Comparison of ENCODE assay signal across 8 mouse cellular contexts in the genomic region with DNA sequence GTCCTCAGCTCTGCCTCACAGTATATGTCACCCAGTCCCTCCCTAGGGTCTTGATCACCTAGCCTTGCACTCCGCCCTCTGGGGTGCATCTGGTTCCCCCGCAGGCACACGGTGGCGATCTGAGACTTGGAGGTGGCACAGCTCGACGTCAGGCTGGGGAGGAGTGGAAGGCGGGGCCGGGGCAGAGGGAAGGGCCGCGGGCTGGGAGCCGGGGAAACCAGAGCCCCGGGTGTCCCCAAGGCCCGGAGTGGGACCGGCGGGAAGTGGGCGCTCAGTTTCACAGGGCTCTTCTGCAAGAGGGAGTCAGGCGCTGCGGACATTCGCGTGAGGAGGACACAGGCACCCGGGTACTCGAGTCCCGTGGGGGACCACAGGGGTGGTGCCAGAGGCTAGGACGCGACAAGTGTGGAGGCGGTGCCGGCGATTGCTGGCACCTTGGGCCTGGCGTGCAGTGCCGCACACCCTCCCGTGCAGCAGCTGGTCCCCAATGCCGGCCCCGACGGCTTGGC. TPM values are rescaled to one million over a fixed set of nuclear protein-coding genes. Genes with fewer than 3 reads are reported as not detected.
DNase-seq lines count a peak whose midpoint lies in the region; ATAC-seq lines count a peak whose summit lies in the region.

No protein-coding gene starts in this region.

- H3K36me3 ChIP-seq in hindbrain, embryonic 13.5 days: no peaks in the 10 kb centered on the region
- no peaks in the 10 kb centered on the region for H3K36me3 ChIP-seq in limb, embryonic 15.5 days
- H3K36me3 ChIP-seq in midbrain, embryonic 14.5 days (ENCODE audit: control insufficient read depth, insufficient read depth, low read length): no peaks in the 10 kb centered on the region

- peak overlapping the region; percentile 23 for H3K4me3 ChIP-seq in hindbrain, embryonic 13.5 days
- H3K4me3 ChIP-seq in limb, embryonic 15.5 days: peak overlapping the region; percentile 28
- H3K4me3 ChIP-seq in midbrain, embryonic 14.5 days (replicated peaks; ENCODE audit: low read depth, low read length): no peak overlapping the region

- ATAC-seq in hindbrain, embryonic 13.5 days (ENCODE audit: low FRiP score): no peak
- ATAC-seq in limb, embryonic 15.5 days (ENCODE audit: insufficient number of reproducible peaks, low FRiP score, low TSS enrichment, low read depth): no peak
- no peak for ATAC-seq in midbrain, embryonic 14.5 days (ENCODE audit: low FRiP score, low TSS enrichment)

- 0 out of 2 replicates have a peak overlapping the region, but pooled peaks have one; percentile 26 for H3K9ac ChIP-seq in hindbrain, embryonic 13.5 days
- H3K9ac ChIP-seq in limb, embryonic 15.5 days: no peak overlapping the region
- no peak overlapping the region for H3K9ac ChIP-seq in midbrain, embryonic 14.5 days (replicated peaks; ENCODE audit: low read length)

- 6% methylated on average over 34 of the region's 34 CpGs for WGBS in hindbrain, embryonic 13.5 days
- WGBS in limb, embryonic 15.5 days: 7% methylated on average over 34 of the region's 34 CpGs
- 8% methylated on average over 34 of the region's 34 CpGs for WGBS in midbrain, embryonic 14.5 days

- H3K9me3 ChIP-seq in hindbrain, embryonic 13.5 days: no peaks in the 10 kb centered on the region
- H3K9me3 ChIP-seq in limb, embryonic 15.5 days: no peaks in the 10 kb centered on the region
- no peaks in the 10 kb centered on the region for H3K9me3 ChIP-seq in midbrain, embryonic 14.5 days (ENCODE audit: control insufficient read depth, low read length)

- peaks cover 74% of the 10 kb centered on the region for H3K27me3 ChIP-seq in hindbrain, embryonic 13.5 days
- peaks cover 31% of the 10 kb centered on the region for H3K27me3 ChIP-seq in limb, embryonic 15.5 days
- H3K27me3 ChIP-seq in midbrain, embryonic 14.5 days (ENCODE audit: control insufficient read depth, insufficient read depth, low read length): peaks cover 19% of the 10 kb centered on the region

- peak overlapping the region; percentile 43 for H3K4me2 ChIP-seq in hindbrain, embryonic 13.5 days
- H3K4me2 ChIP-seq in limb, embryonic 15.5 days: peak overlapping the region; percentile 46
- peak overlapping the region; percentile 32; the same call in 1 of the 2 replicates for H3K4me2 ChIP-seq in midbrain, embryonic 14.5 days (ENCODE audit: low read length)

- H3K27ac ChIP-seq in hindbrain, embryonic 13.5 days: no peak overlapping the region
- H3K27ac ChIP-seq in limb, embryonic 15.5 days: no peak overlapping the region
- no peak overlapping the region for H3K27ac ChIP-seq in midbrain, embryonic 14.5 days (replicated peaks; ENCODE audit: low read depth, low read length)

- peak; percentile 72 for DNase-seq in CD4-positive, CD25-positive, alpha-beta regulatory T cell, adult 2 months (ENCODE audit: low read depth, low spot score)
- DNase-seq in adrenal gland, postnatal 10 days: peak; percentile 87
- peak; percentile 84 for DNase-seq in gastrocnemius, adult 18-20 months (ENCODE audit: low spot score)
- DNase-seq in midbrain, embryonic 14.5 days: no peak
- peak; percentile 54 for DNase-seq in thymus, postnatal 0 days (ENCODE audit: low spot score)
- DNase-seq in left cerebral cortex, adult 8-10 months (ENCODE audit: low spot score in 2 of 2): no peak

- peaks cover 12% of the 10 kb centered on the region for H3K4me1 ChIP-seq in hindbrain, embryonic 13.5 days (replicated peaks)
- peaks cover 28% of the 10 kb centered on the region for H3K4me1 ChIP-seq in limb, embryonic 15.5 days
- no peaks in the 10 kb centered on the region for H3K4me1 ChIP-seq in midbrain, embryonic 14.5 days (ENCODE audit: control insufficient read depth, insufficient read depth, low read length)

RNA-seq across cellular contexts. Expression of a gene that starts 18.4 kb away (rescaled TPM):
- total RNA-seq in adrenal gland, postnatal 10 days (2021): 10 to 100 TPM; 22.7 to 31.5 TPM
- total RNA-seq in gastrocnemius, adult 18-20 months (2021): 10 to 100 TPM; 45.0 to 52.4 TPM
- 17.6 and 18.8 TPM in 2 replicates for polyA plus RNA-seq in hindbrain, embryonic 13.5 days (2015; fragmentation: Nextera tagmentation; extraction: Ambion mirVana)
- 6.1 and 6.4 TPM in 2 replicates for polyA plus RNA-seq in limb, embryonic 15.5 days (2015; fragmentation: Nextera tagmentation; extraction: Ambion mirVana)
- 28.4 and 32.3 TPM in 2 replicates for polyA plus RNA-seq in midbrain, embryonic 14.5 days (2014; fragmentation: Nextera tagmentation; extraction: Ambion mirVana)
- 0.95 and 1.0 TPM in 2 replicates for polyA plus RNA-seq in thymus, postnatal 0 days (2015; fragmentation: Nextera tagmentation; extraction: Ambion mirVana)
- 10 to 100 TPM; 91.9 to 94.8 (median 93.7) TPM for total RNA-seq in left cerebral cortex, adult 8-10 months (2022)

RNA-seq across cellular contexts. Expression of a gene that starts 34.2 kb away (rescaled TPM):
- total RNA-seq in adrenal gland, postnatal 10 days (2021): 100 to 1,000 TPM; 155 to 160 TPM
- total RNA-seq in gastrocnemius, adult 18-20 months (2021): 100 to 1,000 TPM; 128 to 140 TPM
- polyA plus RNA-seq in hindbrain, embryonic 13.5 days (2015; fragmentation: Nextera tagmentation; extraction: Ambion mirVana): 221 and 223 TPM in 2 replicates
- 298 and 326 TPM in 2 replicates for polyA plus RNA-seq in limb, embryonic 15.5 days (2015; fragmentation: Nextera tagmentation; extraction: Ambion mirVana)
- 213 and 223 TPM in 2 replicates for polyA plus RNA-seq in midbrain, embryonic 14.5 days (2014; fragmentation: Nextera tagmentation; extraction: Ambion mirVana)
- polyA plus RNA-seq in thymus, postnatal 0 days (2015; fragmentation: Nextera tagmentation; extraction: Ambion mirVana): 281 and 307 TPM in 2 replicates
- total RNA-seq in left cerebral cortex, adult 8-10 months (2022): 100 to 1,000 TPM; 116 to 150 (median 135) TPM

RNA-seq across cellular contexts. Expression of a gene that starts 52.9 kb away (rescaled TPM):
- total RNA-seq in adrenal gland, postnatal 10 days (2021): 10 to 100 TPM; 12.5 to 18.6 TPM
- total RNA-seq in gastrocnemius, adult 18-20 months (2021): 1 to 10 TPM; 5.0 to 6.1 TPM
- 12.4 and 12.8 TPM in 2 replicates for polyA plus RNA-seq in hindbrain, embryonic 13.5 days (2015; fragmentation: Nextera tagmentation; extraction: Ambion mirVana)
- 13.1 and 13.2 TPM in 2 replicates for polyA plus RNA-seq in limb, embryonic 15.5 days (2015; fragmentation: Nextera tagmentation; extraction: Ambion mirVana)
- 7.4 and 8.5 TPM in 2 replicates for polyA plus RNA-seq in midbrain, embryonic 14.5 days (2014; fragmentation: Nextera tagmentation; extraction: Ambion mirVana)
- polyA plus RNA-seq in thymus, postnatal 0 days (2015; fragmentation: Nextera tagmentation; extraction: Ambion mirVana): 13.8 and 14.0 TPM in 2 replicates
- total RNA-seq in left cerebral cortex, adult 8-10 months (2022): 10 to 100 TPM; 11.1 to 14.5 (median 13.3) TPM

RNA-seq across cellular contexts. Expression of a gene that starts 55.2 kb away (rescaled TPM):
- 10 to 100 TPM; 39.4 to 45.8 TPM for total RNA-seq in adrenal gland, postnatal 10 days (2021)
- 10 to 100 TPM; 50.8 to 51.5 TPM for total RNA-seq in gastrocnemius, adult 18-20 months (2021)
- 61.8 and 64.7 TPM in 2 replicates for polyA plus RNA-seq in hindbrain, embryonic 13.5 days (2015; fragmentation: Nextera tagmentation; extraction: Ambion mirVana)
- 77.7 and 78.6 TPM in 2 replicates for polyA plus RNA-seq in limb, embryonic 15.5 days (2015; fragmentation: Nextera tagmentation; extraction: Ambion mirVana)
- polyA plus RNA-seq in midbrain, embryonic 14.5 days (2014; fragmentation: Nextera tagmentation; extraction: Ambion mirVana): 40.3 and 53.7 TPM in 2 replicates
- polyA plus RNA-seq in thymus, postnatal 0 days (2015; fragmentation: Nextera tagmentation; extraction: Ambion mirVana): 61.2 and 64.2 TPM in 2 replicates
- total RNA-seq in left cerebral cortex, adult 8-10 months (2022): 10 to 100 TPM; 57.8 to 68.8 (median 59.9) TPM

Comparison
In these comparisons a context has a peak if more than half of its experiments do, and no peak if none do; other contexts are left out.
1. DNase-seq: peak in CD4-positive, CD25-positive, alpha-beta regulatory T cell, adult 2 months (single experiment), adrenal gland, postnatal 10 days (single experiment), gastrocnemius, adult 18-20 months (single experiment) and thymus, postnatal 0 days (single experiment); none in midbrain, embryonic 14.5 days (single experiment) and left cerebral cortex, adult 8-10 months (0 of 2).
2. Peak in every context shown above with its lines, with median percentiles within 50 percentile points of each other: H3K4me2 ChIP-seq.